Mouse (Mus musculus) thymus, adult 2 months (tissue): ENCODE measurements around the gene Plxna4.

Experiments used
- CTCF ChIP-seq: fragments of 200-500 bp; IDR thresholded peaks from 2 replicates; pipeline ENCODE4 v1.5.1; 2012; ENCODE audit warnings: mild to moderate bottlenecking, control low read depth, low read length, moderate library complexity, borderline replicate concordance; ENCODE audit not compliant: control insufficient read depth, poor library complexity, insufficient read depth; ENCODE audit errors: extremely low read depth
- POLR2A ChIP-seq: fragments of 200-500 bp; IDR thresholded peaks from 2 replicates; pipeline ENCODE4 v1.6.1; 2012; ENCODE audit warnings: mild to moderate bottlenecking, low read length, control low read depth, moderate library complexity; ENCODE audit not compliant: control insufficient read depth, poor library complexity, insufficient read depth; ENCODE audit errors: extremely low read depth

DNA sequence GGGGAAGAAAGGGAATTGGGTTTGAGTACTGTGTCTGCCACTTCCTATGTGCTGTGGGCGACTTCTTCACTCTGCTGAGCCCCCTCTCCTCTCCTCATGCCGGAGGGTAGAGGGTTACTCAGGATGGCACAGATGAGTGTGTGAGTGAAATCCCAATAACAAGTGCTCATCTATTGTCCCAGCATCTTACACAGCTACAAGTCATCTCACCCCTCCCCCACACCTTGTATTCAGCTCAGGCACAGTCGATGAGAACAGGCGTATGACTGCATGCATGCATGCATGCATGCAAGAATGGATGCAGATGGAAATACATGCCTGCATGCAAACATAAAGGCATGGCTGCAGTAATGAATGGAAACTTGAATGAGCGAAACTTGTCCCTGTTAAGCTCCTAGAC lies 327.7 kb downstream of the Plxna4 start:
- TF ChIP-seq CTCF (no peak), POLR2A (no peak)
